Mouse (Mus musculus) hematopoietic stem cell, adult 5-6 weeks (primary cell): ENCODE data around the gene Amotl2. TPM values are rescaled to one million over a fixed set of nuclear protein-coding genes. Genes with fewer than 3 reads are reported as not detected.

Experiments
- ATAC-seq, 2 experiments: fragments of 125-278 bp in 1 of 2; replicated peaks in 1 of 2; 2 replicates each; pipeline ENCODE4 v1.8.0; 2016 to 2017; ENCODE audit warnings: inconsistent platforms in 2 of 2, mild to moderate bottlenecking in 2 of 2, moderate number of reproducible peaks in 2 of 2, low read depth in 1 of 2, moderate TSS enrichment in 1 of 2; ENCODE audit not compliant: low FRiP score in 2 of 2, poor library complexity in 2 of 2, severe bottlenecking in 2 of 2, insufficient read depth in 1 of 2, low TSS enrichment in 1 of 2
- total RNA-seq: library from RNA; stranded (forward); fragments of 172-1452, 232-1000 nt; gene quantifications from 2 replicates; pipeline ENCODE4 v1.2.3, GENCODE M21; 2017

Gene Amotl2
- total RNA-seq, 1 experiment from 2014 or later, result 7.3 TPM

DNA sequence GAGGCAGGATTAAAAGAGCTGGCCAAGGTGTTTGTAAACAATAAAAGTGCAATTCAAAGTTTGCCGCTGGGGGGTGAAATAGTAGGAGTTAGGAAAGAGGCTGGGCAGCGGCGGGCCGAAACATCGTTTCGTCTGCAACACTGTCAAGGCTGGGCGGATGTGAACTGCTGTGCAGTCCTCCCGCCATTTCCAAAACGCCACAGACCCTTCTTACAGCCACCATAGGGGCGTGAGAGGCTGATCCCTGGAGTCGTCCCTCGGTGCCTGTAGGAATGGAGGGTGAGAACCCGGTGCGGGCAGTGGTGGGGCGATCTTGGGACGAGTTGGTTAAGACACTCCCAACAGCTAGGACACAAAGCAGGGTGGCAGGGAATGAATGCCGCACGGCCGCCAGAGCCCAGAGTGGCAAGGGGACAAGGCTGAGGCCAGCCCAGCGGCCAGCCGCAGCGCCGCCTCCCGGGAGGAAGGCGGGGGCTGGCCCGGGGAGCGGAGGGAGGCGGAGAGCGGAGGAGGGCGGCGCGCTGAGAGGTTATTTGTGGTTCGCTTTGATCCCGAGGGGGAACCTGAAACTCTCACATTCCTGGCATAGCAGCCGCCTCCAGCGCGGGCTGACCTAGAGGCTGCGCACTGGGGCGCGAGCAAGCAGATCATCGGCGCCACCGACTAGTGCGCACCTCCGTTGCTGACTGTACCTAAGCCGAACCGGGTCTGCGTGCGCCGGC lies 853 bp downstream of the Amotl2 start:
- peak; percentile 43 to 68 for ATAC-seq

DNA sequence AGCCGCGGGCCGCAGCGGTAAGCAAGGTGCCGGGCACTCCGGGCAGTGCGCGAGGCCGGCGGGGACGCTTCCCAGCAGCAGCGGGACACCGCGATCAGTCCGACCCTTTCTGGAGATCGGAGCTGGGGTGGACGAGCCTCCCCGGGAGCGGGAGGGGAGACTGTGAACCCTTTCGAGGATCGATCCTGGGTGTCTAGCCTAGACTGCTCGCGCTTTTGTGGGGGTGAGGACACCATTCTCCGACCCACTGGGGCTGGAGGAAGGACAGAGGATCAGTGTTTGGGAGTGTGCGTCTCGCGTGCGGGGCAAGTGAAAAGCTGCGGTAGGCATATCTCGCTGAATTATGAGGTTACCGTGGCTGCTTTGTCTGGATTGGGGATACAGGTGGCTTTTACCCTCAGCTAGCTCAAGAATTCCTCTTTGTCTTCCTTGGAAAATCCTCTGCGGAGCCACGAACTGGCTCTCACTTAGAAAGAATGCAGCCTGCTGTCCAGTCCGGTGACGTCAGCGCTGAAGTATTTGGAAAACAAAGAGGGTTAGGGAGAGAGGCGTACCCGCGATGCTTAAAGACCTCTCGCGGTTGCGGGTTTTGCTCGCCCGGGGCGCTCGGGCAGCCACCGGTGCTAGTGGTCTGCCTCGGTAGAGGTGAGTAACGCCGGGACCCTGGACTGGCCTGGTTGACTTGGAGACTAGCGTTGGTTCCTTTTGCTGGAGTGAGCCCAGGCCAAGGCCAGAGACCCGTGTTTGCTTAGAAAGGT lies 1.6 kb downstream of the Amotl2 start:
- peak; percentile 22 to 24; a peak in 2 of 4 replicates for ATAC-seq

DNA sequence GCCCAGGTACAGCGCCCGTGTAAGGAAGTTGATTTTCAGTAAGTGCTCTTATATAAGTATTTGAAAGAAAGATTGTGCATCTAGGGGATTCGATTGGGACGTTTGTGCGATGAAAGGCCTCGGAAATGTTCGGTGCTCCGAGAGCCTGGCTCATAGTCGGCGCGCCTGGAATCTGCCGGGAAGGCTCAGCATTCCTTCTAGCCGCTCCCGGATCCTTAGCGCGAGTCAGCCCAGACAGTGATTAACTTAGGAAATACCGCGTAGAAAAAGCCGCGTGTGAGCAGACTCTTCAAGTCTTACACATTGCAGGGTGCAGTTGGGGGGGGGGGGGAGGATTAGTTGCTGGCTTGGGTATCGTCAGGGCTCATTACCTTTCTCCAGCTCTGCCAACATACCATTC lies 2.2 kb downstream of the Amotl2 start:
- no peak for ATAC-seq

DNA sequence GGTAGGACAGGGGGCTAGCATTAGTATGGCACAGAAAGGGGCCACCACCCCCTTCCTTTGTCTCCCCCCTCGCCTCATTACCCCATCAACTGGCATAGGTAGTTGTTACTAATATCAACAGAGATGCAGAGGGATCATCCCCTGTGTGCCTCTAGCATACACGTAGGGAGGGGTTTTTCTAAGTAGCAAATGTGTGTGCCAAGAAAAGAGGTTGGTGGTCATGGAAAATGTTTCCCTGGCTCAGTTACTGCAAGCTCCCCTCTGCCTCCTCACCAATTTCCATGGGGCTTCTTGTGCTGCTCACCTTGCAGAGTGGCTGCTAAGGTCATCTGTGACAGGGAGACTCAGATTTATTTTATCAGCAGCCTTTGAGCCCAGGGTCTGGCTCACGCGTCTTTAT lies 2.6 kb downstream of the Amotl2 start:
- ATAC-seq, result no peak

DNA sequence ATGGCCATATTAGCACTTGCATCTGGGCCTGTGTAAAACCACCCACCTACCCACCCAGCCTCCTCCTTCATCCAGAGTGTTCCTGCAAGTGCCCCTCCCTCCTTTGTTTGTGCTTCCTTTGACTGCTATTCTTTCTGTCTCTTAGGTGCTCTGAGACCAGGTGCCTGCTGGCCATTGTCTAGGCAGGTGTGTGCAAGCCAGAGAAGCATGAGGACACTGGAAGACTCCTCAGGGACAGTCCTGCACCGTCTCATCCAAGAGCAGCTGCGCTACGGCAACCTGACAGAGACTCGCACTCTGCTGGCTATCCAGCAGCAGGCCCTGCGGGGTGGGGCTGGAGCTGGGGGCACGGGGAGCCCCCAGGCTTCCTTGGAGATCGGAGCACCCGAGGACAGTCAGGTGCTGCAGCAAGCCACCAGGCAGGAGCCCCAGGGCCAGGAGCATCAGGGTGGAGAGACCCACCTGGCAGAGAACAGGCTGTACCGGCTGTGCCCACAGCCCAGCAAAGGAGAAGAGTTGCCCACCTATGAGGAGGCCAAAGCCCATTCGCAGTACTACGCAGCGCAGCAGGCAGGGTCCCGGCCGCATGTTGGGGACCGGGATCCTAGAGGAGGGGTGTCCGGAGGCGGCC lies 3.6 kb downstream of the Amotl2 start:
- ATAC-seq, result no peak

DNA sequence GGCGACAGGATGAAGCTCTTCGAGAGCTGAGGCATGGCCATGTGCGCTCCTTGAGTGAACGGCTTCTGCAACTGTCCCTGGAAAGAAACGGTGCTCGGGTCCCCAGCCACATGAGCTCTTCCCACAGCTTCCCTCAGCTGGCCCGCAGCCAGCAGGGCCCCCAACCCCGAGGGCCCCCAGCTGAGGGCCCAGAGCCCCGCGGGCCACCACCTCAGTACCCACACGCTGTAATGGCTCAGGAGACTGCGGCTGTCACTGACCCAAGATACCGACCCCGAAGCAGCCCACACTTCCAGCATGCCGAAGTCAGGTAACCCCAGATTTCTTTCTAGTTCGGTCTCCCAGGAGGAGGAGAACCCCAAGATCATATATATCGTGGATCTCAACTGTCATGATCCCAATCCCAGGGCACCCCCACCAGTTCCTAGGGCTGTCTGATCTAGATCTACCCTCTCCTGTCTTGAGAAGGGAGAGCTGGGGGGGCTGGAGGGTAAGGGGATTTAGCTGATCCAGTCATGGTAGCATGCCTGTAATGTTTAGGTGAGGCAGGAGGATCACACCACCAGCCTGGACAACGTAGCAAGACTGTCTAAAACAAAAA lies 4.2 kb downstream of the Amotl2 start:
- no peak for ATAC-seq

DNA sequence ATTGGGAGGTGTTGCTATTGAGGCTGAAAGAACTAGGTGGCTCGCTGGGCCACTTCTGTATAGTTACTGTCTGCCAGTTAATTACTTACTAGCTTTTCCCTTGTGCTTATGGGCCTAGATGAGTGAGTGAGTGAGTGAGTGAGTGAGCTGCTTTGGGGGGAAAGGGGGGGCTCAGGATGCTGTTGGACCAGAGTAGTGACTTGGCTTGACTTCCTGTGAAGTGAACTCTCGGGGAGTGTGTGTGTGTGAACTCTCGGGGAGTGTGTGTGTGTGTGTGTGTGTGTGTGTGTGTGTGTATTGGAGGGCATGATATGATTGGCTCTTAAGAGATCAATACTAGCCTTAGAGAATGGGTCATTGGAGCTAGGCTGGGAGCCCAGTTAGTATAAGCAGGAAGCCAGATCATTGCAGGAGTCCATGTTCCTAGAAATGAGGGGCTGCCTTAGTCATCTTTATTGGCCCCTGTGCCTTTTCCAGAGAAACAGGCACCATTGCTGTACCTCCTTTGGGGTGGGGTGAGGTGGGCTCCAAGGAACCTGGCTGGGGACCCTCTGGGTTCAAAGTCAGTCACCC lies 5.0 kb downstream of the Amotl2 start:
- no peak for ATAC-seq

DNA sequence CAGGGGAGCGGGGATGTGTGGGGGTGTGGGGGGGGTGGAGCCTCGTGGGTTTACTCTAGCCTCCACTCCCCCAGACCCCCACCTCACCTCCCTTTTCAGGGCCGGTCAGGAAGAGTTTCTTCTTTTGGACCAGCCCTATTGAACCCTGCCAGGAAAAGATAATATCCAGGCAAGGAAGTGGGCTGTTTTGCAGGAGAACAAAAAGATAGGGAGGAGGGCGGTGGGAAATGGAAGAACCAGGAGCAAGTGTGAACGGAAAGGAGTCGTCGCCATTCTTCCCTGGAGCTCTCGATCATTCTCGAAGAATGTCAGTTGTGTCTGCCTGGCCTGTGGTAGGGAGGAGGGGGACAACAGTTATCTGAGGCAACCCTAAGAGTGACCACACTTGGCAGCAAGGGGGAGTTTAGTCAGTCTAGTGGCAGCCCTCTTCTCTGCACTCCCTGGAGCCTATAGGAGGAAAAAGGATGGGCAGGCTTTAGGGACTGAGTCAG lies 5.6 kb downstream of the Amotl2 start:
- ATAC-seq, result no peak

DNA sequence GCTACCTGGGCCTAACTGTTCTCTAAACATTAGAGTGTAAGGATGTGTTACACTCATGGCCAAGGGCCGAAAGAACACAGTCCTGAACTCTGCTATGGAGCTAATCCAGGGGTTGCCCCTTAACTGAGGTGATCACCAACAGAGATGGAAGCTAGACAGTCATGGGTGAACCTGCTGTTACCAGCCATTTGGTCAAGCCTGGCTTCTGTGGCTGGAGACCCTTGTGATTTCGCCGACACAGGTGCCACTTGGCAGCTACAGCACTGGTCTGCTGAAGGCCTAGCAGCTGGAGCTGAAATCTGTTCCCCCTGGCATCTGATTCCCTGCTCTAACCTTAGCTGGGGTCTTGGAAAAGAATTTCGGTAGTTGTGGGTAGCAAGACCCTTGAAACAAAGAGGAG lies 6.3 kb downstream of the Amotl2 start:
- no peak for ATAC-seq

DNA sequence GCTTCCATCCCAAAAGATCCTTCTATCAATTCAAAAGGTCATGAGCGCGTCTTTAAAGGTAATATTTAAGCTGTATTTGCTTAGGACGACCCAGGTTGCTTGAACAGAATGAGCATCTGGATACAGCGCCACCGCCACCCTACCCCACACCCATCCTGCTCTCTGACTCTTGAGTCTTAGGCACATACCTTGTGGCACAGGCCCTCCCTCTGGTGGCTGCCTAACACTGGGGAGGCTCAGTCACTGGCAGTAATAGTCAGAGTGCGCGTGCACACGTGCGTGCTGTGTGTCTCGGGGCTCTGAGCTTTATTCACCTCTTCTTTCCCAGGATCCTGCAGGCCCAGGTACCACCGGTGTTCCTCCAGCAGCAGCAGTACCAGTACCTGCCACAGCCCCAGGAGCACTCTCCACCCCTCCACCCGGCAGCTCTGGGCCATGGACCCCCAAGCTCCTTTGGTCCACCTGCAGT lies 6.8 kb downstream of the Amotl2 start:
- no peak for ATAC-seq

DNA sequence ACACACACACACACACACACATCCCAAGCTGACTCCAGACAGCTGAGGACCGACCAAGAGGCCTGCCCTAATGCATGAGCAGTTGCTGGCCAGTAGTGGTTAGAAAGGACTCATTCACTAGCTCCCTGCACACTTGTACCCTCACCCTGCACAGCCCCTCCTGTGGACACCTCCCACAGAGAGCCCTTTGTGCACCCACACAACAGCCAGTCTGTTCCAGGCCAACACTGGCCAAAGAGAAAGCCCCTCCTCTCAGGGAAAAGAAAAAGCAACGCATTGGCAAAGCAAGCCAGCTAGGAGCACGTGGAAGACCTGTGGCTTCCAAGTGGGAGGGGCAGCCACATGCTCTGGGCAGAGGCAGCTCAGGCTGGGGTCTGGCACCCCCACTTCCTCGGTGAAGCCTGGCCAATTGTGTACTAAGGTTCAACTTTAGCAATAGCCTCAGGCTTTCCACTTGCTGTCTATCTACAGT lies 7.6 kb downstream of the Amotl2 start:
- peak; percentile 14 to 43; a peak in 2 of 4 replicates for ATAC-seq

DNA sequence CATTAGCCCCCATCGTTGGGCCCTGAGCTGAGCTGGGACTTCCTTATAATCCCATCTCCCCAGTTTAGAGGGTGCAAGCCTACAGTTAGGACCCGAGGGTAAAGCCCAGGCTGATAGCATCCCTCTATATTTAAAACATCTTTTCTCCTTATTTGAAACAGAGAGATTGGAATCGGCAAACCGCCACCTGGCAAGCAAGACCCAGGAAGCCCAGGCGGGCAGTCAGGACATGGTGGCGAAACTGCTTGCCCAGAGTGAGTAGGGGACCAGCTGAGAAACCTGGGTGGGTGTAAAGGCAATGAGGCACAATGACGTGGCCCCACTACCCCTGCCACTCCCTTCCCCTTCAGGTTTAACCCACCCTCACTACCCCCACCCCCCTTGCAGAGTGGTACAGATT lies 8.5 kb downstream of the Amotl2 start:
- no peak for ATAC-seq

DNA sequence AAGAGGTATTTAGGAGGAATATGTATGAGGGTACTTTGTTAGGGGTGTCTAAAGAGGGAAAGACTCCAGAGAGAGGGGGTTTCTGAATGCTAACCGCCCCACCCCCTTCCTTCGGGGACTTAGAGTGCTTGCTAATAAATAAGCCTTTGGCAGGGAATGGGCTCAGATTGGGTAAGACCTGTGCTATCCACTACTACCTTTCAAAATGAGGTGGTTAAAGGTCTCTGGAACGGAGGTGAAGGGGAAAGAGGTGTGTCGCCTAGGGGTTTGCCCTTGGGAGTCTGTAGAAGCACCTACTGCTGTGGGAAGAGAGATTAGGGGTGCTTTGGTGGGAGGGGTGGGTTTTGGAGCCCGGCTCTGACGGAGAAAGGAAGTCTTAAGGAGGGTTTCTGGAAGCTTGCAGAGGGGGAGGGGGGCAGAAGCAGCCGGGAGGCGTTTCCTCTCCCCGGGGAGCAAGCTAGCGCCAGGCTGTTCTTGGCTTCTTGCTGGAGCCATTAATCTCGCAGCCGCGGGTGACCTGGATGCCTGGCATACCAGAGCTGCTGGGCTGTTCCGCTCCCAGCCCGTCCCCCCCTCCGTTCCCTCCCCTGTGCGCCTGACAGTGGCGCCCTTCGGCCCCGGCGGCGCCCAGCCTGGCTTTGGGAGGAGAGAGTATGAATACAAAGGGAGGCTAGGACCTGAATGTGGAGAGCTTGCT lies 9.6 kb downstream of the Amotl2 start:
- ATAC-seq, result peak; percentile 35 to 51

DNA sequence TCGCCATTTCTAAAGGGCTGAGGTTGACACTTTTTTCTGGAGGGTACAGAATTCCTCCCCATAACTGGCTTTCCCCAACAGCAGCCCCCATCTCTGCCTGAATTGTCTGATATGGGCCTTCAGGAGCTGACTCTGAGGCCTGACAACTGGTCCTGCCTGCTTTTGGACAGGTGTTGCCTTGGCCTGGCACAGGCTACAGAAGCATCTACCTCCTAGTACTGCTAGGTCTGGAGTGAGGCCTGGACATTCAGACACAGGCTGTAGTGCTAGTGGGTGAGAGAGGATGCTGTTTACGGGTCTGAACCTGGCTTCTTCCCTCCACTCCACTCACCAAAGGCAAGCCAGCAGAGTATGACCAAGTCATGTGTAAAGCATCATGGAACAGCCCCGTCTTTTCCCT lies 10.3 kb downstream of the Amotl2 start:
- no peak for ATAC-seq

DNA sequence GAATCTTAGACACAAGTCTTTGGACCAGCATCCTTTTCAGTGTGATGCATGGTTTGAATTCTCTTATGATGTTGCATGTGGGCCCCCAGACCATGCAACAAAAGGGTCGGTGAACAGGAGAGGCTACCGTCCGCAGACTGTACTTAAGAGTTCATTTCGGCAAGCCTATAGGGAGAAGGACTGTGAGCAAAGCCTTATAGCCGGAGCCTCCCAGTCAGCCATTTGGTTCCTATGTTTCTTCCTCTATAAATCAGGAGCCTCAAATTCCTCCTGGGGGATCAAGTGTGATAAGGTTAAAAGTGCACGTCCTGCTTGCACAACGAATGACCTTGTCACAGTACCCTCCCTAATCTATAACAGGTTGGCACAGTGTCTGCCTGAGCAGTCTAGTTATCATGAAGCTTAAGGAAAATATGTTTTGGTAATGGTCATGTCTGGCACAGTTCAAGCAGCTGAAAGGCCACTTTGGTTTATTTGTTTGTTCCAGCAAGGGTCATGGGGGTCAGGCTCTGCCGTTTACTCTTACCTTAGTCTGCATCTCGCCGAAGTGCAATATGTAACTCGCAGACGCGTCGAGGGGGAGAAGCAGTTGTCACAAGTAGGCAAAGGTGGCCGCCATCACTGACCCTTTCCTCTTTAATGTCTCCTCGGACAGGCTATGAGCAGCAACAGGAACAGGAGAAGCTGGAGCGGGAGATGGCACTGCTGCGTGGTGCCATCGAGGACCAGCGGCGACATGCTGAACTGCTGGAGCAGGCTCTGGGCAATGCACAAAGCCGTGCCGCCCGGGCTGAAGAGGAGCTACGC lies 11.4 kb downstream of the Amotl2 start:
- no peak for ATAC-seq

DNA sequence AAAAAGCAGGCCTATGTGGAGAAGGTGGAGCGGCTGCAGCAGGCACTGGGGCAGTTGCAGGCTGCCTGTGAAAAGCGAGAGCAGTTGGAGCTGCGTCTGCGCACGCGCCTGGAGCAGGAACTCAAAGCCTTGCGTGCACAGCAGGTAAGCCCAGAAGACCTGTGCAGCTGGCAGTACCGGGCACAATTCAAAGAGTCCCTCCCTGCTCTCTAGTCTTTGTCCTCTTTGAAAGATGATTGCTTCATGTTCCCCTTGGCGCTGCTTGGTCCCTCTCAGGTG lies 11.9 kb downstream of the Amotl2 start:
- no peak for ATAC-seq
